Mouse (Mus musculus) gastrocnemius, adult 8-10 months (tissue): Measurements from ENCODE around the gene AW146154. TPM values are rescaled to one million over a fixed set of nuclear protein-coding genes. Genes with fewer than 3 reads are reported as not detected.
A peak's percentile ranks its signal among the peaks of the same experiment; 100 is the strongest.
"Not testable (repeated sequence)": the region's sequence is repeated elsewhere in the genome, so short reads cannot be mapped to it uniquely, and the experiment has no call there.

Source experiments
- DNase-seq, 2 experiments: peaks; one replicate each; pipeline ENCODE4 v3.0.0; 2022; ENCODE audit warnings: low spot score in 2 of 2
- total RNA-seq, 4 experiments: library from RNA; stranded (reverse); gene quantifications; 2 replicates each; pipeline ENCODE4 v1.2.4; 2022

Gene AW146154
- 1 to 10 TPM; 3.1 to 5.3 (median 3.7) TPM for total RNA-seq

DNA sequence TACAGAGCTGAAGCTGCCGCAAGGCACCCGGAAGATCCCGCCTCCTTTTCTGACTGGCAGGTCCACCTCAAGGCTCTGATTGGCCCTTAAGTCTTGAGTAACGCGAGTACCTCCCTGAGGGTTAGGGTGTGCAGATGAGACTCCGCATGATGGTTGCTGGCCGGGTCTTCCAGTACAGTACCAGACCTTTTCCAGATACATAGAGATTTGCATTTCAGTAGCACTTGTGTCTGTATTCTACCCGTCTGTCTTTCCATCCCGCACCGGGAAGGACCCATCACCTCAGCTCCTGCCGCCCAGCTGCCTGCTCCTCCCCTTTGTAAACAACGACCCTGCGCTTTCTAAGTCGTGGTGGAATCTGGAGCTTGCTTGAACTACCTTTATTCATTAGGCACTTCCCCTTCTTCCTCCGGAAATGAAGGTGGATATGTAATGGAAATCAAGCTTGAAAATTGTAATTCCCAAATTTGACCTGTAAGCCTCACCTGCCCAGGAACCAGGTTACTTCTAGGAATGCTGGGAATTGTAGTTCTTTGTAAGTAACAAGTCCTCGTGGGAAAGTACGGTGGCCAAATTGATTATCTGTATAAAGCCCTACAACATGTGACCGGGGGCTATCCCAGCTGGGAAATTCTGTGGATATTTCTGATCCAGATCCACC lies at the start of gene AW146154, which contains the start of gene Gm20449:
AW146154 (minus strand) TSS at position 502 of the 661 bp plus-strand sequence.
Gm20449 (minus strand) TSS at position 29 of the 661 bp plus-strand sequence.
- DNase-seq: peak; percentile 96 to 97

DNA sequence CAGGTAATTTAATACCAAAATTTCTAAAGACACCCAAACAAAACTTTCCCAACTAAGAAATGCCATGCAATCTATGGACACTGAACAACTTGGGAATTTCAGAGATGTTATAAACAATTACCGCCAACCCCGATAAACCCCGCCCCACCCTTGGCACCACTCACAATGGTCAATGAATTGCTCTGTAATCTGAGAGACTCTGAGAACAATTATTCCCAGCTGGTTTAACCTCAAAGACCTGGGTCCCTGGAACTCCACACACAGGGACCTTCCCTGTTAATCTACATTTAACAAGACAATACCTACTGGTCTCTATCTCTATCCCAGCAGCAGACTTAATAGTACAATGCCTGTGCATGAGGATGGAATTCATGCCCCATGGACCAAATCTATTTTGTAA lies 13.0 kb upstream of the AW146154 start:
- DNase-seq: no peak

DNA sequence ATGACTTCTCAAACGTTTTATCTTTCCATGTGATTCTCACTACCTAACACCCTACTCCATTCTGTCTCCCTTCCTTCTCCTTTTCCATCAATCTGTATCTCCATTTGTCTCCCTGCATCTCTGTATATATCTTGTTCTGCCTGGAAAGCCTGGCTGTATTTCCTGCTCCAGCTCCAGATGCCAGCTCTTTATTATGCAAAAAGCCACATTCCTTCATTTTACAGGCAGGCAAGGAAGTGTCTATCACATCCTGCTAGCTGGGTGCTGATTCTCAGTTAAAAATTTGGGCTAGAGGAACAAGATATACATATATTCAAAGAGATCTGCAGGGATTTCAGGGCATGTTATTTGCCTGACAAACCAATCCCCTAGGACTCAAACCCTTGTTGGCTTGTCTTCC lies 12.5 kb upstream of the AW146154 start:
- no peak for DNase-seq

DNA sequence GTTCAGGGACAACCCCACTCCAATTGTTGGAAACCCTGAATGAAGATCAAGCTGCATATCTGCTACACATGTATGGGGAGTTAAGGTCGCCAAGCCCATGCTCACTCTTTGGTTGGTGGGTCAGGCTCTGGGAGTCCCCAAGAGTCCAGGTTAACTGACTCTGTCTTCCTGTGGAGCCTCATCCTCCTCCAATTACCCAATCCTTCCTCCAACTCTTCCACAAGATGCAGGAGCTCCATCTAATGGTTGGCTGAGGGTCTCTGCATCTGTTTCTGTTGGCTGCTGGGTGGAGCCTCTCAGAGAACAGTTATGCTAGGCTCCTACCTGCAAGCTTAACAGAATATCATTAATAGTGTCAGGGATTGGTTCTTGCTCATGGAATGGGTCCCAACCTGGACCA lies 2.7 kb upstream of the AW146154 start:
- peak in 1 of 2 experiments; percentile 4 for DNase-seq

DNA sequence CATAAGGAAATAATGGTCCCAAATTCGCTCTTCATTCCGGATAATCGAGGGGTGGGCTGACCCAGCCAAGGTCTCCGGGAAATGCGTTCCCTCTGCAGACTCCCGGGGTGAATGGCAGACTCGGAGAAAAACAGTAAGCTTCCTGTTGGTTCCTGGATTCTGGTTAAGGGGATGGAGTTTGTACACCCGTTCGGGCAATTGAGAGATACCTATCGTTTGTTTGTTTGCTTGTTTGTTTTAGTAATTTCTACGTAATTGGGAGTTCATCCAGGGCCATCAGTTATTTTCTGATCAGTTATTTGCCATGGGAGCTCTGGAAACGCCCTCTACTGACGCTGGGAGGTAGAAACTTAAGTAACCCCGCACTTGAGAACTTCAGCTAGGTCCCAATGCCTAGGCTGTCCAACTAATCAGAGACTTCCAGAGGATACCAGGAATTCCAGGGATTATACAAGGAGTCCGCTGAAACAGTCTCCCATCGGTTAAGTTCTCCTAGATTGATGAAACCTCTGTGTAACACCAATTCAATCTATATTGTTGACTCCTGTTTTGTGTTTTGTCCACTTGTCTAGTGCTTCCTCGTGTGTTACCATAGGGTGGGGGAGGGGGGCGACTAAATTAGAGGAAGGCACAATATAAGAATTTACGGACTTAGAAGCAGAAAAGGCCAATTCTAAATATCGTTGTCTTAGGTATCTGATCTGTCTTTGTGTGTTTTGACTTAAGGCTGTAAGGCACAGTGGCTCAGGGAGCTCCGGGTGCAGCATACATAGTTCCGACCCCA lies 653 bp upstream of the AW146154 start:
- peak; percentile 50 to 55 for DNase-seq

DNA sequence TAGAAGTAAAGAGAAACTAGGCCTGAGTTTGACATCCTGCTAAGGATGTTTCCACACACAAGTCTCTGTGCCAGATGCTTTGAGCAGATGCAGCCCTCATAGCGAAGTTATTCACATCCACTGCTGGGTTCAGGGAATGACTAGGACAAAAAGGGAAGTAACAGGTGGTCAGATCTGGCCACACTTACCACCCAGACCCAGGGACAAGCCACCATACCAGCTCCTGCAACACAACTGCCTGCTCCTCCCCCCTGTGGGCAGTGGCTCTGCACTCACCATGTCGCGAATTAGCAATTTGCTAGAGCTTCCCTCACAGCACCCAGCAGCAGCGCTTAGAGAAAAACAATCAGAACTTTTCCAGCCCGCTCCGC lies 687 bp downstream of the AW146154 start:
- DNase-seq: not testable (repeated sequence)

DNA sequence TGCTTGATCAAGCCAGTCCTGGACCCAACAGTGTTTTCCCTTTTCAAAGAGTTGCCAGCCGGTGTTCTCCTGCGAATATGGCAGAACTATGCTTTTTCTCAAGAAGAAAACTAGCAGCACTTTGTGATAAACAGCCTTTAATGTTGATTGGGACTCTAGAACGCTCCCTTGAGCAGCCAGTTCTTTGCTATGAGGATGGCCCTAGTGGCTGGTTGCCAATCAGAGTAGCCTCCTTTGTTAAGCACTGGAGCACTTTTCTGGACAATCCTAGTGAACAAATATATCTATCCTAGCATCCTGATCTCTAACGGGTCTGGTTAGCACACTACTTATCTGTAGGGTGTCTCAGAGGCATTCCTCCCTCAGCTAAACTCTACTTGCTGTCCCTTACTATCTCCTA lies 1.2 kb downstream of the AW146154 start:
- DNase-seq: not testable (repeated sequence)

DNA sequence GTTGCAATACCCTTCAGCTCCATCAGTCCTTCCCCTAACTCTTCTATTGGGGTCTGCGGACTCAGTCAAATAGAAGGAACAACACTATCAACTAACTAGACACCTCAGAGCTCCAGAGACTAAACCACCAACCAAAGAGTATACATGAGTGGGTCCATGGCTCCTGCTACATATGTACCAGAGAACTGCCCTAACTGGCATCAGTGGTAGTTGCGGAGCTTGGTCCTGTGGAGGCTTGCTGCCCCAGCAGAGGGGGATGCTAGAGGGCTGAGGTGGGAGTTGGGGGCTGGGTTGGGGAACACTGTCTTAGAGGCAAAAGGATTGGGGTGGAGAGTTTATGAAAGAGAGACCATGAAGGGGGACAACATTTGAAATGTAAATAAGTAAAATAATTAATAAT lies 1.8 kb downstream of the AW146154 start:
- DNase-seq: no peak

DNA sequence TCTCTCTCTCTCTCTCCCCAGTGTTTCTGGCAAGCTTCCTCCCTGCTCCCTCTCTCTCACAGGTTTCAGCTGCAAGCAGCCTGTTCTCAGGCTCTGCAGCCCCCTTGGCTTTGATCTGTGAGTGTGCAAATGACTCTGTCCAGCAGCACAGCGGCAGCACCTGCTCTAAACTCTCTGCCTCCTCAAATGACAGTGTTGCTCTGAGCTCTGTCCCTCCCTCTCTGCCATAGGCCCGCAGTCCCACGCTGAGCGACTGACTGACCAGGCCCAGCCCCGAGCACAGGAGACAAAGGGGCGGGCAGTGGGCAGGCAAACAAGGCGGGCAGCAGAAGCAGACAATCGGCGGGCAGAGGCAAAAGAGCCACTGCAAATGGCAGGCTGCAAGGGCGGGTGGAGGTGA lies 47.8 kb downstream of the AW146154 start:
- DNase-seq: no peak

DNA sequence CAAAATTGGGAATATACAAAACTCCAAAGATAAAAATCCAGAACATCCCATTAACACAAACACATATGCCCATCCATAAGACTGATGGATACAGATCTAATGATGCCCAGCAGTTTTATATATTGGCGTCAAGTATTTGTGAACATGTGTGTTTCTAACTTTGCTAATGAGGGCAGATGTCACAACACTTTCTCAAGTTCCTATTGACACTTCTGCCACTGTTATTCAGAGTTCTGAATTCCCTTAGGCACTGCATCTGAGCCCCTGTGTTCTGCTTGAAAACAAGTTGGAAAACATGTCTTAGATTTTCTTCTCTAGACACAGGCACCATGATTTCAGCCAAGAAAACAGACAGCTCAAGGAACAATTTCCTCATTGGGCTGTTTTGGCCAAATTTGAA lies 51.1 kb downstream of the AW146154 start, which contains the start of gene Vmn2r57:
Vmn2r57 (minus strand) TSS at position 101 of the 400 bp plus-strand sequence.
- not testable (repeated sequence) for DNase-seq

Other genes with a start within 250 kb of the AW146154 start
- gene AI987944, start 106.5 kb downstream of the AW146154 start, total RNA-seq: 10 to 100 TPM in 3 of 4 experiments, 1 to 10 TPM in 1; 9.6 to 11.8 (median 10.6) TPM
- under 1 TPM; 0.22 to 0.34 (median 0.29) TPM for gene Vmn2r57, start 51.2 kb downstream of the AW146154 start, total RNA-seq
- gene Gm20449, start 473 bp downstream of the AW146154 start, total RNA-seq: under 1 TPM in 2 of 4 experiments, not detected in 2; 0.07 to 0.08 TPM
- gene Gm6871, start 73.8 kb upstream of the AW146154 start, total RNA-seq: not detected
- gene 2610021A01Rik, start 99.3 kb upstream of the AW146154 start, total RNA-seq: 10 to 100 TPM in 3 of 4 experiments, 1 to 10 TPM in 1; 9.7 to 14.9 (median 13.0) TPM
- 10 to 100 TPM; 10.8 to 13.9 (median 12.6) TPM for gene Zfp788, start 133.3 kb upstream of the AW146154 start, total RNA-seq